Mouse (Mus musculus): ENCODE data around the gene Uqcr11. TPM values are rescaled to one million over a fixed set of nuclear protein-coding genes. Genes with fewer than 3 reads are reported as not detected.

Gene Uqcr11
- polyA plus RNA-seq (2015; fragmentation: Nextera tagmentation; extraction: Ambion mirVana) = 659 and 673 TPM in 2 replicates

DNA sequence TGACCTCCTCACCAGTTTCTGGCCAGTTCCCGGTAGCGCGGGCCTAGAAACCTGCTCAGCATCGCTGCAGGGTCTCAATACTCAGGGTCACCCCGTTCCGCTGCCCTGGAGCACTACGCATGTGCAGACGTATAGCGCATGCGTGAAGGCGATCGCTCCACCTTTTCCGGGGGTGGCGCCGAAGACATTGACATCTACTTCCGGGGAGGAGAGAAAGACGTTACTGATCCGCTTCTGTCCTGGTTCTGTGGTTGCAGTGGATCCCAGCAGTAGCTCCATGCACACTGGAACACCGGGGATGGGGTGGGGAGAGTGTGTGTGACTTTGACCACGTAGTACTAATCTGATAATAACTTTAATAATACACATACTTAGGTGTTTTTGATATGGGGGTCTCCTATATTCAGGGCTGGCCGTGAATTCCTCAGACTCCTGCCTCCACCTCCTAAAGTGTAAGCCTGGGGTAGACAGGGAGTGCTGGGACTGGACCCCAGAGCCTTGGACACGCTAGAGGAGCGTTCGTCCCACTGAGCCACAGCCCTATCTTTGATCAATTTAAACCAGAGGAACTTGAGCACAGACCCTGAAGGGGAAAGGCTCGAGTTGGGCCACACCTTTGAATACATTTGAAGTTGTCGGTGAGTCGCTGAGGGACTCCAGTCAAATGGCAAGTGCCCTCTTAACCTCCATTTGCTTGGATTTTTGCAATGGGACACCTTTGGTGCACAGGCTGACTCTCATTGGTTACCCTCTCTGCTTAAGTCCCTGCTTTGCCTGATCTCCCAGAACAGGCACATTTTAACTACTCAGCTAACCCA, at the start of gene Uqcr11:
Uqcr11 (minus strand) TSS at position 147 of the 818 bp plus-strand sequence.
- 0 out of 2 replicates have a peak, but pooled peaks cover 3% of the 10 kb centered on the region for H3K9me3 ChIP-seq (replicated peaks)
- H3K4me2 ChIP-seq (replicated peaks) = peak within 1 kb of the TSS; percentile 84
- WGBS = 0% methylated on average over 27 of the region's 27 CpGs
- H3K9ac ChIP-seq = peak within 1 kb of the TSS; percentile 90
- peaks cover 33% of the 10 kb centered on the region for H3K4me1 ChIP-seq
- H3K27ac ChIP-seq (replicated peaks) = peak within 1 kb of the TSS; percentile 91
- peak within 1 kb of the TSS; percentile 93 for H3K4me3 ChIP-seq (replicated peaks)
- H3K27me3 ChIP-seq = no peaks in the 10 kb centered on the region
- peak; percentile 78 for ATAC-seq (ENCODE audit: insufficient number of reproducible peaks, low FRiP score, low TSS enrichment, low read depth)
- peaks cover 58% of the 10 kb centered on the region for H3K36me3 ChIP-seq

DNA sequence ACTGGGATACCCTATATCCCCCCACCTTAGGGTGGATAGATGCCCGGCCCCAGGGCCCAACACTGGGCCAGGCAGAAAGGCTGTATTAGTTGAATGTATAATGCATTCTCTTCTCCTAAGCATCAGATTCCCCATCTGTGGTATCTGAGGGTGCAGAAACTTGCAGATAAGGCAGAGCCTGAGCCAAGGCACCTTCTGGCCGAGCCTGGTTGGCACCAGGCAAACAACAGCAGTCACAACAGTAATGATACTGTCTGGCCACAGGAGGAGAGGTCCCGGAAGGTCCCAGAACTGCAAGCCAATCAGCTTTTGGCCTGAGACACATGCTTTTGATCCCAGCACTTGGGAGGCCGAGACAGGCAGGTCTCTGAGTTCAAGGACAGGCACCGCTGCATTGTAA, 49.1 kb upstream of the Uqcr11 start:
- peaks cover 2% of the 10 kb centered on the region; the same call in 1 of the 2 replicates for H3K4me1 ChIP-seq

DNA sequence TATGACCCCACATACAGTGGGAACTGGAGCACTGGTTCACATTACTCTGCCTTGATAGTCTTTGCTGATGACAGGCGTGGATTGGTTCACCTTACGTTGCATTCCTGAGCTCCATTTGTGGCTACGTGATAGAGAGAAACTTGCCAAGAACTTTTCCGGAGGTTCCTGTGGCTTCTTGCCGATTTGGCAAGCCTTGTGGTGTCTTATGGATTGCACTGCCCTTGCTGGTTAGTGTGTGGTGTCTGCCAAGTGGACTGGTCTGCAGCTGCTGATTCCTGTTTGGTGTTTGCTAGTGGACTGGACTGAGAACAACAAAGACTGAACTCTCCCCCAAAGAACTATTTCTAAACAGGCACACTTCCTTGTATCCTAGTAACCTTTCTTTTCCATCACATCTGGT, 48.2 kb upstream of the Uqcr11 start:
- WGBS = 61% methylated on average over 5 of the region's 5 CpGs
- H3K9me3 ChIP-seq (replicated peaks) = no peaks in the 10 kb centered on the region
- peaks cover 23% of the 10 kb centered on the region for H3K27me3 ChIP-seq
- ATAC-seq (ENCODE audit: insufficient number of reproducible peaks, low FRiP score, low TSS enrichment, low read depth) = no peak
- H3K4me3 ChIP-seq (replicated peaks) = no peak overlapping the region
- H3K4me1 ChIP-seq = peaks cover 4% of the 10 kb centered on the region; the same call in 1 of the 2 replicates
- H3K27ac ChIP-seq (replicated peaks) = no peak overlapping the region
- no peaks in the 10 kb centered on the region for H3K36me3 ChIP-seq
- H3K4me2 ChIP-seq (replicated peaks) = no peak overlapping the region
- no peak overlapping the region for H3K9ac ChIP-seq

More for the DNA sequence above, 49.1 kb upstream of the Uqcr11 start:
- no peaks in the 10 kb centered on the region for H3K36me3 ChIP-seq
- 75% methylated on average over 5 of the region's 5 CpGs for WGBS
- H3K9me3 ChIP-seq (replicated peaks) = no peaks in the 10 kb centered on the region
- no peak overlapping the region for H3K4me3 ChIP-seq (replicated peaks)
- H3K9ac ChIP-seq = no peak overlapping the region
- H3K4me2 ChIP-seq (replicated peaks) = no peak overlapping the region
- ATAC-seq (ENCODE audit: insufficient number of reproducible peaks, low FRiP score, low TSS enrichment, low read depth) = no peak
- peaks cover 20% of the 10 kb centered on the region for H3K27me3 ChIP-seq
- no peak overlapping the region for H3K27ac ChIP-seq (replicated peaks)

- Histone ChIP-seq H3K9ac (no peak overlapping the region), H3K27me3 (peaks cover 26% of the 10 kb centered on the region), H3K4me2 (replicated peaks) (no peak overlapping the region), H3K9me3 (replicated peaks) (no peaks in the 10 kb centered on the region), H3K36me3 (no peaks in the 10 kb centered on the region), H3K27ac (replicated peaks) (no peak overlapping the region), H3K4me1 (peaks cover 4% of the 10 kb centered on the region; the same call in 1 of the 2 replicates), H3K4me3 (replicated peaks) (no peak overlapping the region)
- 64% methylated on average over 10 of the region's 10 CpGs for WGBS
- no peak for ATAC-seq (ENCODE audit: insufficient number of reproducible peaks, low FRiP score, low TSS enrichment, low read depth)
Measured at GRCm38 (mm10) chr10:80453601-80454000, 47.0 kb upstream of the Uqcr11 start.

GRCm38 (mm10) chr10:80450599-80450998, 44.0 kb upstream of the Uqcr11 start:
- no peaks in the 10 kb centered on the region for H3K9me3 ChIP-seq (replicated peaks)
- H3K4me1 ChIP-seq = peaks cover 11% of the 10 kb centered on the region
- WGBS = 8% methylated on average over 6 of the region's 6 CpGs
- H3K4me3 ChIP-seq (replicated peaks) = no peak overlapping the region
- H3K9ac ChIP-seq = no peak overlapping the region
- H3K27me3 ChIP-seq = peaks cover 36% of the 10 kb centered on the region
- no peak overlapping the region for H3K27ac ChIP-seq (replicated peaks)
- no peak overlapping the region for H3K4me2 ChIP-seq (replicated peaks)
- no peaks in the 10 kb centered on the region for H3K36me3 ChIP-seq
- no peak for ATAC-seq (ENCODE audit: insufficient number of reproducible peaks, low FRiP score, low TSS enrichment, low read depth)

DNA sequence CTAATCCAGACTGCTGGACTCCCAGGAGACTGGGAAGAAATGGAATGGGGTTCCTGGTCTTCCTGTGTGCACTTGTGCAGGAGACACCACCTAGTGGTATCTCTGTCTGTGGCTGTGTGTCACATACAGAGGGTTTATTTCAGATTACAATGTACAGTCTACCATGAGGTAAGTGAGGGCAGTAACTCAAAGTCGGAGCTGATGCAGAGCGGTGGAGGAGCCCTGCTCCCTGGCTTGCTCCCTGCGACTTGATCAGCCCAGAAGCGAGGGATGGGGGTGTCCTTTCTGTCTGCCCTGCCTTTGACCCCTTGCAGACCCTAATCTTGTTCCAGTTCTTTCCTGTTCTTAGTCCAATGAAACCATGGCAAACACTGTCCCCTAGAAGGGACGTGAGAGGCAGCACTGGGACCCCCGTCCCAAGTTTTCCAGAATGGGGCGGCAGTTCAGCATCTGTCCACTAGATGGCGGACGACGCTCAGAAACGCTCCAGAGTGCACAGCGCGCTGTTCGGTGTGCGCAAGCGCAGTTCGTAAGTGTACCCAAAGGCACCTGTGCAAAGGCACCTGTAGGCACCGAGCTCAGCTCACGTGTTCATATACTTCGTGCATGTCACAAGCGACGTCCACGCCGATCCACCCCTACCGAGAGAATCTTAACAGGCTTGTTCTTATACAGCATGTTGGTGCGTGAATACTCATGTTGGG, 39.4 kb upstream of the Uqcr11 start:
- Histone ChIP-seq H3K27ac (replicated peaks) (no peak overlapping the region), H3K36me3 (no peaks in the 10 kb centered on the region), H3K9me3 (replicated peaks) (no peaks in the 10 kb centered on the region), H3K4me3 (replicated peaks) (no peak overlapping the region), H3K27me3 (peaks cover 18% of the 10 kb centered on the region), H3K4me2 (replicated peaks) (peak overlapping the region; percentile 19; the same call in 1 of the 2 replicates), H3K4me1 (peaks cover 15% of the 10 kb centered on the region), H3K9ac (no peak overlapping the region)
- peak; percentile 35; the same call in 1 of the 2 replicates for ATAC-seq (ENCODE audit: insufficient number of reproducible peaks, low FRiP score, low TSS enrichment, low read depth)
- 8% methylated on average over 26 of the region's 26 CpGs for WGBS

GRCm38 (mm10) chr10:80445052-80445451, 38.4 kb upstream of the Uqcr11 start:
- peaks cover 13% of the 10 kb centered on the region for H3K27me3 ChIP-seq
- no peak overlapping the region for H3K9ac ChIP-seq
- ATAC-seq (ENCODE audit: insufficient number of reproducible peaks, low FRiP score, low TSS enrichment, low read depth) = no peak
- H3K4me3 ChIP-seq (replicated peaks) = no peak overlapping the region
- H3K36me3 ChIP-seq = no peaks in the 10 kb centered on the region
- H3K4me1 ChIP-seq = peaks cover 11% of the 10 kb centered on the region; the same call in 1 of the 2 replicates
- H3K9me3 ChIP-seq (replicated peaks) = no peaks in the 10 kb centered on the region
- 35% methylated on average over 1 of the region's 1 CpGs for WGBS
- H3K27ac ChIP-seq (replicated peaks) = no peak overlapping the region
- no peak overlapping the region for H3K4me2 ChIP-seq (replicated peaks)

DNA sequence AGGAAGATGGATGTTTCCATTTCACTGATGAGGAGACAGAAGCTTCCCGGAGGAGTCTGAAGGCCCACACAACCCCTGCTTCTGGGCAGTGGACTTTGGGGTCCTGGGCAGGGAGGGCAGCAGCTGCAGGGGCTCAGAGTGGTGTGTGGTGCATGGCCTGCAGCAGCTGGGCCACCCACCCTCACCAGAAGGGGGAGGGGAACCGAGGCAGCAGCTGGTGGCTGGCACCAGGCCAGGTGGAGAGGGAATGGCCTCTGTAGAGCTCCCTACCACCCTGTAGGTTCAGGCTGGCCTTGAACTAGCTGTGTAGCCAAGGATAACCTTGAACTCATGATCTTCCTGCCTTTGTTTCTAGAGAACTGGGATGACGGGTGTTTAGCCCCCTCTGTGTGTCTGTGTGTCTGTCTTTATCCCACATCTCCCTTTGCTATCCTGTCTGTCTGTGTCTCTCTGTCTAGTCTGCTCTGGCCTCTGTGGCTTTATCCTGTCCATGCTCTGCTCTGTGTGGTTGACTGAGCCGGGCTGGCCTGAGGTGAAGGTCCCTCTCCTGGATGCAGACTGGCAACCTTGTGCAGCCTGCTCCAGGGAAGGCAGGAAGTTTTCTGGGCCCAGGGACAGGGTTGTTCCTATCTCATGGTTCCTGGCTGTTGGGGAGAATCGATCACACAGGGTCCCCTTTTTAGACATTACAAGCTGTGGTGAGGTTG, 37.9 kb upstream of the Uqcr11 start:
- Histone ChIP-seq H3K4me3 (replicated peaks) (no peak overlapping the region), H3K27ac (replicated peaks) (no peak overlapping the region), H3K9ac (no peak overlapping the region), H3K9me3 (replicated peaks) (no peaks in the 10 kb centered on the region), H3K36me3 (no peaks in the 10 kb centered on the region), H3K4me1 (peaks cover 11% of the 10 kb centered on the region; the same call in 1 of the 2 replicates), H3K4me2 (replicated peaks) (no peak overlapping the region), H3K27me3 (peaks cover 13% of the 10 kb centered on the region)
- 46% methylated on average over 5 of the region's 5 CpGs for WGBS
- no peak for ATAC-seq (ENCODE audit: insufficient number of reproducible peaks, low FRiP score, low TSS enrichment, low read depth)

DNA sequence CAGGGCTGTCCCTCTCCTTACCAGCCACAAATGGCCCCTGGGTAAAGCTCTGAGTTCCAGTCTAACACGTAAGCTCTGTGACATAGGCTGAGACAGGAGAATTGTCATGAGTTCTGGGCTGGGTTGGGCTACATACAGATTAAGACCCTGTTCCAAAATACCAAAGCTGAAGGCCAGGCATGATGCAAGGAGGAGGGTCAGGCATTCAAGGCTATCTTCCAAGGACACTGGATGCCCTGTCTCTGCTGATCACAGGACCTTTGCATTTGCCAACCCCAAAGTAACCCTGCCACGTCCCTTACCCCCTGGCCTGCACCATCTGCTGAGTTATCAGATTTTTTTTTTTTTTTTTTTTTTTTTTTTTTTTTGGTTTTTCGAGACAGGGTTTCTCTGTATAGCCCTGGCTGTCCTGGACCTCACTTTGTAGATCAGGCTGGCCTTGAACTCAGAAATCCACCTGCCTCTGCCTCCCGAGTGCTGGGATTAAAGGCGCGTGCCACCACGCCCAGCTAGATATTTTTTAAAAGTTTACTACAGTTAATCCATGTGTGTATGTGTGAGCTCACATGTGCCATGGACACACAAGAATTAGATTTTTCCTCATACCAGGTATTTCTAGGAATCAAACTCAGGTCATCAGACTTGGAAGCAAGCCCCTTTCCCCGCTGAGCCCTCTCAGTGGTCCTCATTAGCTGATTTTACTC, 37.1 kb upstream of the Uqcr11 start:
- WGBS = 76% methylated on average over 8 of the region's 8 CpGs

GRCm38 (mm10) chr10:80442989-80443388, 36.4 kb upstream of the Uqcr11 start:
- Histone ChIP-seq H3K4me2 (replicated peaks) (no peak overlapping the region), H3K4me3 (replicated peaks) (no peak overlapping the region), H3K36me3 (no peaks in the 10 kb centered on the region), H3K9me3 (replicated peaks) (no peaks in the 10 kb centered on the region), H3K9ac (no peak overlapping the region), H3K27ac (replicated peaks) (no peak overlapping the region), H3K27me3 (peaks cover 6% of the 10 kb centered on the region), H3K4me1 (peaks cover 11% of the 10 kb centered on the region; the same call in 1 of the 2 replicates)
- WGBS = 62% methylated on average over 2 of the region's 2 CpGs
- ATAC-seq (ENCODE audit: insufficient number of reproducible peaks, low FRiP score, low TSS enrichment, low read depth) = no peak

More for the DNA sequence above, 37.1 kb upstream of the Uqcr11 start:
- Histone ChIP-seq H3K9me3 (replicated peaks) (no peaks in the 10 kb centered on the region), H3K4me2 (replicated peaks) (no peak overlapping the region), H3K27ac (replicated peaks) (no peak overlapping the region), H3K9ac (no peak overlapping the region), H3K36me3 (no peaks in the 10 kb centered on the region), H3K27me3 (peaks cover 11% of the 10 kb centered on the region), H3K4me3 (replicated peaks) (no peak overlapping the region), H3K4me1 (peaks cover 11% of the 10 kb centered on the region; the same call in 1 of the 2 replicates)
- ATAC-seq (ENCODE audit: insufficient number of reproducible peaks, low FRiP score, low TSS enrichment, low read depth) = no peak
